Mouse (Mus musculus) hindbrain, postnatal 0 days (tissue): Measurements from ENCODE around the gene Btg1. TPM values are rescaled to one million over a fixed set of nuclear protein-coding genes. Genes with fewer than 3 reads are reported as not detected.

Experiments
- ATAC-seq: fragments of 200-750 bp; cut with Nextera tagmentation; 2 replicates; pipeline ENCODE4 v1.8.0; 2017; ENCODE audit warnings: mild to moderate bottlenecking, moderate TSS enrichment, moderate library complexity
- DNase-seq: peaks from one replicate; pipeline ENCODE4 v3.0.0-alpha.2; 2015; ENCODE audit warnings: low spot score
- H3K27ac ChIP-seq: fragments of 300-500 bp; sonication (generic); 2 replicates; pipeline ENCODE4 v1.5.1; 2014; ENCODE audit warnings: mild to moderate bottlenecking
- H3K27me3 ChIP-seq: fragments of 300-500 bp; sonication (generic); 2 replicates; pipeline ENCODE4 v1.6.1; 2014; ENCODE audit warnings: low read length, mixed read lengths; ENCODE audit not compliant: insufficient read depth
- H3K36me3 ChIP-seq: fragments of 300-500 bp; sonication (generic); 2 replicates; pipeline ENCODE4 v1.6.1; 2014; ENCODE audit warnings: low read length, mixed read lengths; ENCODE audit not compliant: insufficient read depth
- H3K4me1 ChIP-seq: fragments of 300-500 bp; sonication (generic); 2 replicates; pipeline ENCODE4 v1.6.1; 2014; ENCODE audit warnings: antibody characterized with exemption, low read length, mixed read lengths; ENCODE audit not compliant: insufficient read depth
- H3K4me2 ChIP-seq: fragments of 300-500 bp; sonication (generic); 2 replicates; pipeline ENCODE4 v1.6.1; 2014; ENCODE audit warnings: low read depth, mild to moderate bottlenecking, low read length, moderate library complexity, mixed read lengths
- H3K4me3 ChIP-seq: fragments of 300-500 bp; sonication (generic); 2 replicates; pipeline ENCODE4 v1.5.1; 2014; ENCODE audit warnings: low read length
- H3K9ac ChIP-seq: fragments of 300-500 bp; sonication (generic); replicated peaks from 2 replicates; pipeline ENCODE4 v1.6.1; 2014; ENCODE audit warnings: mild to moderate bottlenecking, low read length, moderate library complexity, mixed read lengths
- H3K9me3 ChIP-seq: fragments of 300-500 bp; sonication (generic); 2 replicates; pipeline ENCODE4 v1.6.1; 2016; ENCODE audit warnings: low read length, mixed read lengths
- CTCF ChIP-seq: IDR thresholded peaks from 2 replicates; pipeline ENCODE4 v1.5.1; 2016; ENCODE audit warnings: antibody characterized with exemption, control low read depth, low read depth
- WGBS: fragments of 180-500 bp; shearing (Covaris S2); extraction: QIAGEN DNeasy Blood & Tissue Kit; methylation state at CpG from one replicate; pipeline ENCODE4 v1.1.7; 2014; 5-methylcytosine and 5-hydroxymethylcytosine counted together
- polyA plus RNA-seq: library from polyadenylated mRNA; unstranded; fragments of >200 nt; fragmentation: Nextera tagmentation; extraction: Ambion mirVana; gene quantifications from 2 replicates; pipeline ENCODE4 v1.2.1, GENCODE M21; 2015
- total RNA-seq: library from RNA; depleted of rRNA; stranded (reverse); fragments of >200 nt; gene quantifications from 2 replicates; pipeline ENCODE4 v1.2.3, GENCODE M21; 2014

The Btg1 gene
- total and polyA plus RNA-seq, 2 experiments from 2014 or later: 18.9 to 28.6 TPM

DNA sequence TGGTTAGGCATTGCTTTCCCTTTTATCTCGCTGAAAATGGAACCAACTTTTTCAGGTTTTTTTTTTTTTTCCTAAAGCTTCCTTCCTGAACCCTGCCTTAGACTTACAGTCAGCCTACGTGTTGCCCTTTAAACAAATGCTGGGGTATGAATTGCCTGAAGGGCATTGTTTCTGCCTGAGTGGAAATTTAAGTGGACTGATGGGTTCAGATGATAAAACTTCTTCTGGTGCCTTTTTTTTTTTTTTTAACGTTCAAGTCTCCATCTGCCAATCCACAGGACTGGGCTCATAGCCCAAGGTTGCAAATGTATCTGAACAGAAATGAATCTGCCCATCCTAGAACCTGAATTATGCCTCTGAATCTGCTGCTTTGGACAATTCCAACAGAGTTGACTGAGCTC, 31.4 kb downstream of the Btg1 start:
- WGBS: 59% methylated on average over 3 of the region's 3 CpGs
- TF ChIP-seq CTCF: no peak
- DNase-seq (peak; percentile 36), ATAC-seq (no peak)
- no peak overlapping the region for H3K27ac ChIP-seq
- no peak overlapping the region for H3K4me3 ChIP-seq
- H3K4me1 ChIP-seq: peaks cover 10% of the 10 kb centered on the region; the same call in 1 of the 2 replicates
- H3K36me3 ChIP-seq: no peaks in the 10 kb centered on the region
- H3K4me2 ChIP-seq: no peak overlapping the region
- H3K9me3 ChIP-seq: no peaks in the 10 kb centered on the region
- no peaks in the 10 kb centered on the region for H3K27me3 ChIP-seq
- no peak overlapping the region for H3K9ac ChIP-seq

DNA sequence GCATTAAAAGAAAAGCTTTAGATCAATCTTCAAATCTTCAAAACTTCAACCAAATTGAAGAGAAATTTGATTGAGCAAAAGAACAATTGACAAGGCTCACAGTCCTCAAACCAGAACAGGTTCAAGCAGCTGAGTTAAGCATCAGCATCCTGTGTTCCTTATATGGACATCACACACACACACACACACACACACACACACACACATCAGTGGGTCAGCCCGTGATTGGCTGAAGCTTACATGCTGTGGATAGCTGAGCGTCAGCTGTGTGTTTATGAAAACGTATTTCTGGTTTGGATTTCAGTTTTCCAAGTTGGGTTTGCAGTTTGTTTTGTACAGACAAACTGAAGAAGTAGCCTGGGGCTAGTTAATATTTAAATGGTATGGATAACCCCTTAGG, 32.7 kb downstream of the Btg1 start:
- no peaks in the 10 kb centered on the region for H3K36me3 ChIP-seq
- peaks cover 10% of the 10 kb centered on the region; the same call in 1 of the 2 replicates for H3K4me1 ChIP-seq
- TF ChIP-seq CTCF: no peak
- no peak for ATAC-seq
- no peak overlapping the region for H3K4me2 ChIP-seq
- H3K4me3 ChIP-seq: no peak overlapping the region
- no peak for DNase-seq
- H3K9ac ChIP-seq: no peak overlapping the region
- no peak overlapping the region for H3K27ac ChIP-seq
- no peaks in the 10 kb centered on the region for H3K27me3 ChIP-seq
- 88% methylated on average over 3 of the region's 3 CpGs for WGBS
- no peaks in the 10 kb centered on the region for H3K9me3 ChIP-seq

DNA sequence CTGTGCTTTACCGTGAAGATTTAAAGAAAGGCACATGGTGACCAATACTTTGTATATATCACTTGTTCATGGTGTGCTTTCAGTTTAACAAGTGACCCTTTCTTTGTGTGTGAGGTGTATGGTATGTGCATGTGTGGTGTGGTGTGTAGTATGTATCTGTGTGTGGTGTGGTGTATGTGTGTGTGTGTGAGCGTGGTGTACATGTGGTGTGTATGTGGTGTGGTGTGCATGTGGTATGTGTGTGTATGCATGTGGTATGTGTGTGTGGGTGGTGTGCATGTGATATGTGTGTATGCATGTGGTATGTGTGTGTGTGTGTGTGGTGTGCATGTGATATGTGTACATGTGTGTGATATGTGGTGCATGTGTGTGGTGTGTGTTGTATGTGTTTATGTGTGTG, 35.6 kb downstream of the Btg1 start:
- no peak for TF ChIP-seq CTCF
- no peak overlapping the region for H3K9ac ChIP-seq
- no peak overlapping the region for H3K27ac ChIP-seq
- no peaks in the 10 kb centered on the region for H3K9me3 ChIP-seq
- DNase-seq (no peak), ATAC-seq (no peak)
- H3K27me3 ChIP-seq: no peaks in the 10 kb centered on the region
- 0 out of 2 replicates have a peak, but pooled peaks cover under 1% of the 10 kb centered on the region for H3K4me1 ChIP-seq
- H3K4me3 ChIP-seq: no peak overlapping the region
- 60% methylated on average over 2 of the region's 2 CpGs for WGBS
- H3K4me2 ChIP-seq: no peak overlapping the region
- no peaks in the 10 kb centered on the region for H3K36me3 ChIP-seq

DNA sequence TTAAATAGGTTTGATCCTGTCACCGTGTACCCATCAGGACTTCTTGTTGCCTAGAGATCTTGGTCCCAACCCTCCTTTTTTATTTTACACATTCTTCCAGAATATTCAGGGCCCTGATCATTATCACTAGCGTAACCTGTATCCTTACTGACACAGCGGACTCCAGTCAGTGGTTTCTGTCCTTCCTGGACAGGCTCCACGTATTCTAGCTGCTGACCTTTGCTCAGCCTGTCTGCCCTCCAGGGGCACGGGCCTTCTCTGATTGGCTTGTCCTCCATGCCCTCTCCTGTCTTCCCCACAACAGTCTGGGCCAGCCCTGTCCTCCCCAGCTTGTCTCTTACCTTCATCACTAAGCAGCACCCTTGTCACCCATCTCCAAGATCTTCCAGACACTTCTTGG, 36.2 kb downstream of the Btg1 start:
- TF ChIP-seq CTCF: no peak
- Histone ChIP-seq H3K27me3 (no peaks in the 10 kb centered on the region), H3K27ac (no peak overlapping the region), H3K36me3 (no peaks in the 10 kb centered on the region), H3K9me3 (no peaks in the 10 kb centered on the region), H3K4me3 (no peak overlapping the region), H3K4me2 (no peak overlapping the region), H3K9ac (no peak overlapping the region), H3K4me1 (no peaks in the 10 kb centered on the region)
- ATAC-seq (no peak), DNase-seq (no peak)
- WGBS: 88% methylated on average over 5 of the region's 5 CpGs

GRCm38 (mm10) chr10:96654079-96654478, 37.3 kb downstream of the Btg1 start:
- Histone ChIP-seq H3K27me3 (no peaks in the 10 kb centered on the region), H3K27ac (no peak overlapping the region), H3K9ac (no peak overlapping the region), H3K36me3 (no peaks in the 10 kb centered on the region), H3K4me3 (no peak overlapping the region), H3K9me3 (no peaks in the 10 kb centered on the region), H3K4me2 (no peak overlapping the region), H3K4me1 (peaks cover 7% of the 10 kb centered on the region; the same call in 1 of the 2 replicates)
- 89% methylated on average over 5 of the region's 5 CpGs for WGBS
- no peak for TF ChIP-seq CTCF
- DNase-seq (no peak), ATAC-seq (no peak)

DNA sequence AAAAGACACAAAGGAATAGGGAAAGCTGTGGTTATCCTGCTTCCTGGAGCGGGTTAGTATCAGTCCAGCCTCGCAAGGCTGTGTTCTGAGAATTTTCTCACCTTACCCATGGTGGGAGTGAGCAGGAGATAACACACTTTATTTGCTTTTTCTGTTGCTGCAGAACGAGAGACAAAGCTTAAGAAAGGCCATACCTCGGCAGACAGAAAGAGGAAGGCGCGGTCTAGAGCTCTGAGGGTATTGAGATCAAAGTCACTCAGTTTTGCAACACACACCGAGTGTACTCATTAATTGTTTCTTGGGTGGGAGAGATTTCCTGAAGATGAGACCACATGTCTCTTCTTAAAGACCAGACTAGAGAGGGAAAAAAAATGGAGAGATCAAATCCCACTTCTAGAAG, 37.8 kb downstream of the Btg1 start:
- ATAC-seq: no peak

DNA sequence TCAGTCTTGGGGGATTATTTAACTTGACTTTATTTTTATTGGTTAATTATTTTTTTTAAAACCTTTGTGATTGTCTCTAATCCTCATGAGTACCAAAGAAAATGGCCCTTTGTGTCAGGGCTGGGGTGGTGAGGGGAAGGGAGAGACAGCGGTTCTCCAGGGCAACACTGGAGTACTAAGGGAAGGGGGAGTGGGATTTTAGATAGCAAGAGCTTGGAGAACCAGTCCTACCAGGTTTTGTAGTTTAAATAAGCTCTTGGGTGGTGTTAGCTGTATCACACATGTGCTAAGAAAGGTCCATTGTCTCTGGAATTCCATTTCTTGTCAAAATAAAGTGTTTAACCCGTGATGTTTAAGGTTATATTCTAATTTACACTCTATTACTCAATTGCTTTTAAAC, 38.3 kb downstream of the Btg1 start:
- no peak overlapping the region for H3K4me2 ChIP-seq
- no peaks in the 10 kb centered on the region for H3K36me3 ChIP-seq
- TF ChIP-seq CTCF: no peak
- H3K4me3 ChIP-seq: no peak overlapping the region
- DNase-seq (no peak), ATAC-seq (no peak)
- 77% methylated on average over 2 of the region's 2 CpGs for WGBS
- H3K27ac ChIP-seq: no peak overlapping the region
- H3K9ac ChIP-seq: no peak overlapping the region
- no peaks in the 10 kb centered on the region for H3K27me3 ChIP-seq
- peaks cover 7% of the 10 kb centered on the region; the same call in 1 of the 2 replicates for H3K4me1 ChIP-seq
- no peaks in the 10 kb centered on the region for H3K9me3 ChIP-seq

More for the DNA sequence above, 37.8 kb downstream of the Btg1 start:
- Histone ChIP-seq H3K4me3 (no peak overlapping the region), H3K9me3 (no peaks in the 10 kb centered on the region), H3K9ac (no peak overlapping the region), H3K36me3 (no peaks in the 10 kb centered on the region), H3K4me1 (peaks cover 7% of the 10 kb centered on the region; the same call in 1 of the 2 replicates), H3K27me3 (no peaks in the 10 kb centered on the region), H3K27ac (no peak overlapping the region), H3K4me2 (no peak overlapping the region)
- TF ChIP-seq CTCF: no peak
- 85% methylated on average over 7 of the region's 7 CpGs for WGBS
- no peak for DNase-seq
